Mouse (Mus musculus): ENCODE measurements around the gene Ngdn. TPM values are rescaled to one million over a fixed set of nuclear protein-coding genes. Genes with fewer than 3 reads are reported as not detected.
"Not testable (repeated sequence)": the region's sequence is repeated elsewhere in the genome, so short reads cannot be mapped to it uniquely, and the experiment has no call there.

Ngdn gene
- polyA plus RNA-seq, 1 experiment from 2014 or later = 66.4 TPM

- WGBS = 83% methylated on average over 8 of the region's 8 CpGs
- no peaks in the 10 kb centered on the region for H3K36me3 ChIP-seq (ENCODE audit: control insufficient read depth, insufficient read depth, low read length)
- H3K4me1 ChIP-seq (ENCODE audit: control insufficient read depth, insufficient read depth, low read length) = no peaks in the 10 kb centered on the region
- no peak overlapping the region for H3K9ac ChIP-seq (replicated peaks; ENCODE audit: low read depth, low read length)
- no peaks in the 10 kb centered on the region for H3K9me3 ChIP-seq (ENCODE audit: control insufficient read depth, low read depth, low read length)
- H3K4me2 ChIP-seq (replicated peaks; ENCODE audit: low read depth, low read length) = no peak overlapping the region
- no peaks in the 10 kb centered on the region for H3K27me3 ChIP-seq (ENCODE audit: control insufficient read depth, insufficient read depth, low read length)
- H3K27ac ChIP-seq (ENCODE audit: low read length) = no peak overlapping the region
- H3K4me3 ChIP-seq (ENCODE audit: low read depth, low read length) = no peak overlapping the region
- no peak for ATAC-seq (ENCODE audit: insufficient number of reproducible peaks, insufficient read depth, low FRiP score, low read depth)
Observed at GRCm38 (mm10) chr14:54978664-54979063, 36.6 kb upstream of the Ngdn start.

GRCm38 (mm10) chr14:54981934-54982333, 33.3 kb upstream of the Ngdn start:
- 94% methylated on average over 7 of the region's 7 CpGs for WGBS
- no peaks in the 10 kb centered on the region for H3K27me3 ChIP-seq (ENCODE audit: control insufficient read depth, insufficient read depth, low read length)
- no peaks in the 10 kb centered on the region for H3K4me1 ChIP-seq (ENCODE audit: control insufficient read depth, insufficient read depth, low read length)
- no peak for ATAC-seq (ENCODE audit: insufficient number of reproducible peaks, insufficient read depth, low FRiP score, low read depth)
- no peak overlapping the region for H3K4me3 ChIP-seq (ENCODE audit: low read depth, low read length)
- no peaks in the 10 kb centered on the region for H3K9me3 ChIP-seq (ENCODE audit: control insufficient read depth, low read depth, low read length)
- no peaks in the 10 kb centered on the region for H3K36me3 ChIP-seq (ENCODE audit: control insufficient read depth, insufficient read depth, low read length)
- no peak overlapping the region for H3K27ac ChIP-seq (ENCODE audit: low read length)
- H3K9ac ChIP-seq (replicated peaks; ENCODE audit: low read depth, low read length) = no peak overlapping the region
- no peak overlapping the region for H3K4me2 ChIP-seq (replicated peaks; ENCODE audit: low read depth, low read length)

- H3K4me2 ChIP-seq (replicated peaks; ENCODE audit: low read depth, low read length); H3K27me3 ChIP-seq (ENCODE audit: control insufficient read depth, insufficient read depth, low read length); H3K4me3 ChIP-seq (ENCODE audit: low read depth, low read length); H3K27ac ChIP-seq (ENCODE audit: low read length); ATAC-seq (ENCODE audit: insufficient number of reproducible peaks, insufficient read depth, low FRiP score, low read depth); H3K9ac ChIP-seq (replicated peaks; ENCODE audit: low read depth, low read length); H3K4me1 ChIP-seq (ENCODE audit: control insufficient read depth, insufficient read depth, low read length); H3K9me3 ChIP-seq (ENCODE audit: control insufficient read depth, low read depth, low read length); H3K36me3 ChIP-seq (ENCODE audit: control insufficient read depth, insufficient read depth, low read length): not testable (repeated sequence)
- 82% methylated on average over 9 of the region's 9 CpGs for WGBS
Observed at GRCm38 (mm10) chr14:54988350-54988874, 26.8 kb upstream of the Ngdn start.

GRCm38 (mm10) chr14:54988882-54989281, 26.4 kb upstream of the Ngdn start:
- H3K4me1 ChIP-seq (ENCODE audit: control insufficient read depth, insufficient read depth, low read length) = no peaks in the 10 kb centered on the region
- no peak for ATAC-seq (ENCODE audit: insufficient number of reproducible peaks, insufficient read depth, low FRiP score, low read depth)
- H3K27me3 ChIP-seq (ENCODE audit: control insufficient read depth, insufficient read depth, low read length) = no peaks in the 10 kb centered on the region
- no peak overlapping the region for H3K9ac ChIP-seq (replicated peaks; ENCODE audit: low read depth, low read length)
- no peaks in the 10 kb centered on the region for H3K36me3 ChIP-seq (ENCODE audit: control insufficient read depth, insufficient read depth, low read length)
- no peak overlapping the region for H3K4me2 ChIP-seq (replicated peaks; ENCODE audit: low read depth, low read length)
- no peak overlapping the region for H3K27ac ChIP-seq (ENCODE audit: low read length)
- no peak overlapping the region for H3K4me3 ChIP-seq (ENCODE audit: low read depth, low read length)
- 88% methylated on average over 13 of the region's 13 CpGs for WGBS
- no peaks in the 10 kb centered on the region for H3K9me3 ChIP-seq (ENCODE audit: control insufficient read depth, low read depth, low read length)

- Histone ChIP-seq H3K4me3 (ENCODE audit: low read depth, low read length) (no peak overlapping the region), H3K4me1 (ENCODE audit: control insufficient read depth, insufficient read depth, low read length) (0 out of 2 replicates have a peak, but pooled peaks cover 8% of the 10 kb centered on the region), H3K27ac (ENCODE audit: low read length) (no peak overlapping the region), H3K4me2 (replicated peaks; ENCODE audit: low read depth, low read length) (no peak overlapping the region), H3K27me3 (ENCODE audit: control insufficient read depth, insufficient read depth, low read length) (no peaks in the 10 kb centered on the region), H3K9ac (replicated peaks; ENCODE audit: low read depth, low read length) (no peak overlapping the region), H3K9me3 (ENCODE audit: control insufficient read depth, low read depth, low read length) (no peaks in the 10 kb centered on the region), H3K36me3 (ENCODE audit: control insufficient read depth, insufficient read depth, low read length) (no peaks in the 10 kb centered on the region)
- no peak for ATAC-seq (ENCODE audit: insufficient number of reproducible peaks, insufficient read depth, low FRiP score, low read depth)
- 86% methylated on average over 8 of the region's 8 CpGs for WGBS
Observed at GRCm38 (mm10) chr14:54989886-54990441, 25.3 kb upstream of the Ngdn start.

GRCm38 (mm10) chr14:54992196-54992595, 23.1 kb upstream of the Ngdn start:
- Histone ChIP-seq H3K27me3 (ENCODE audit: control insufficient read depth, insufficient read depth, low read length) (no peaks in the 10 kb centered on the region), H3K9me3 (ENCODE audit: control insufficient read depth, low read depth, low read length) (no peaks in the 10 kb centered on the region), H3K4me3 (ENCODE audit: low read depth, low read length) (no peak overlapping the region), H3K36me3 (ENCODE audit: control insufficient read depth, insufficient read depth, low read length) (no peaks in the 10 kb centered on the region), H3K9ac (replicated peaks; ENCODE audit: low read depth, low read length) (no peak overlapping the region), H3K27ac (ENCODE audit: low read length) (no peak overlapping the region), H3K4me2 (replicated peaks; ENCODE audit: low read depth, low read length) (no peak overlapping the region), H3K4me1 (ENCODE audit: control insufficient read depth, insufficient read depth, low read length) (peaks cover 16% of the 10 kb centered on the region; the same call in 1 of the 2 replicates)
- no peak for ATAC-seq (ENCODE audit: insufficient number of reproducible peaks, insufficient read depth, low FRiP score, low read depth)
- WGBS = 86% methylated on average over 10 of the region's 10 CpGs

GRCm38 (mm10) chr14:54993636-54994035, 21.6 kb upstream of the Ngdn start:
- Histone ChIP-seq H3K4me3 (ENCODE audit: low read depth, low read length) (no peak overlapping the region), H3K4me1 (ENCODE audit: control insufficient read depth, insufficient read depth, low read length) (peaks cover 16% of the 10 kb centered on the region; the same call in 1 of the 2 replicates), H3K9me3 (ENCODE audit: control insufficient read depth, low read depth, low read length) (no peaks in the 10 kb centered on the region), H3K27ac (ENCODE audit: low read length) (no peak overlapping the region), H3K27me3 (ENCODE audit: control insufficient read depth, insufficient read depth, low read length) (no peaks in the 10 kb centered on the region), H3K36me3 (ENCODE audit: control insufficient read depth, insufficient read depth, low read length) (no peaks in the 10 kb centered on the region), H3K9ac (replicated peaks; ENCODE audit: low read depth, low read length) (no peak overlapping the region), H3K4me2 (replicated peaks; ENCODE audit: low read depth, low read length) (no peak overlapping the region)
- peak; percentile 68; the same call in 1 of the 2 replicates for ATAC-seq (ENCODE audit: insufficient number of reproducible peaks, insufficient read depth, low FRiP score, low read depth)
- WGBS = 47% methylated on average over 10 of the region's 10 CpGs

GRCm38 (mm10) chr14:54994136-54994868, 21.0 kb upstream of the Ngdn start, which contains the start of gene Myh7:
Myh7 (minus strand) TSS chr14:54994626.
- 47% methylated on average over 11 of the region's 11 CpGs for WGBS
- Histone ChIP-seq H3K27me3 (ENCODE audit: control insufficient read depth, insufficient read depth, low read length) (no peaks in the 10 kb centered on the region), H3K4me2 (replicated peaks; ENCODE audit: low read depth, low read length) (no peak within 1 kb of the TSS), H3K4me1 (ENCODE audit: control insufficient read depth, insufficient read depth, low read length) (peaks cover 16% of the 10 kb centered on the region; the same call in 1 of the 2 replicates), H3K9ac (replicated peaks; ENCODE audit: low read depth, low read length) (no peak within 1 kb of the TSS), H3K9me3 (ENCODE audit: control insufficient read depth, low read depth, low read length) (no peaks in the 10 kb centered on the region), H3K36me3 (ENCODE audit: control insufficient read depth, insufficient read depth, low read length) (no peaks in the 10 kb centered on the region), H3K4me3 (ENCODE audit: low read depth, low read length) (no peak within 1 kb of the TSS), H3K27ac (ENCODE audit: low read length) (peak within 1 kb of the TSS; percentile 27; the same call in 1 of the 2 replicates)
- ATAC-seq (ENCODE audit: insufficient number of reproducible peaks, insufficient read depth, low FRiP score, low read depth) = peak; percentile 29; the same call in 1 of the 2 replicates

Data from stomach, embryonic 14.5 days (tissue).